Mouse (Mus musculus) bone marrow macrophage, adult 2 months (primary cell): ENCODE measurements around the gene Prcp.

Experiments
- CTCF ChIP-seq: IDR thresholded peaks from 2 replicates; pipeline ENCODE4 v1.5.1; 2012; ENCODE audit warnings: low read depth, mild to moderate bottlenecking, low read length, moderate library complexity
- POLR2A ChIP-seq: IDR thresholded peaks from 2 replicates; pipeline ENCODE4 v1.6.1; 2012; ENCODE audit warnings: mild to moderate bottlenecking, low read depth, low read length, borderline replicate concordance

GRCm38 (mm10) chr7:92964754-92965501 lies 90.7 kb downstream of the Prcp start:
- TF ChIP-seq CTCF (no peak), POLR2A (no peak)
